Mouse (Mus musculus): Measurements from ENCODE around the gene Ctnnbip1.

Ctnnbip1 gene

GRCm38 (mm10) chr4:149517868-149518340 is at the start of gene Ctnnbip1:
Ctnnbip1 (plus strand) TSS chr4:149518236.
- DNase-seq (ENCODE audit: low spot score in 2 of 2): peak; percentile 95

GRCm38 (mm10) chr4:149469557-149469956 is 48.5 kb upstream of the Ctnnbip1 start:
- DNase-seq (ENCODE audit: low spot score in 2 of 2): no peak

- DNase-seq (ENCODE audit: low spot score in 2 of 2): no peak
Observed at GRCm38 (mm10) chr4:149475096-149475495, 42.9 kb upstream of the Ctnnbip1 start.

DNA sequence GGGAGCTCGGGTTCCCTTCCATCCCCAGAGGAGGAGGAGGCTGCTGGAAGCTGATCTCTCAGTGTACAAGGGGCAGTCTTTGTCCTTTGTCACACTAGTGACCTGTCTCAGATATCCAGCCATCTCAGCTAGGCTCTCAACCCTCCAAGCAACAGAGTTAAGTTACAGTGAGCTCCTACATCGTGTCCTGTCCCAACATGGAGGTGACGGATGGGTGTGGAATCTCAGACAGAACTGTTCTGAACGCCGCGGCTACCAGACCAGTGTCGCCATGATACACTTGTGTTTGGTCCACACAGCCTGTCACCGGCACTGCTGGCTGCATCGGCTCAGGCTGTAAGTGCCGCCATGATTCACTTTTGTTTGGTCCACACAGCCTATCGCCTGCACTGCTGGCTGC is 41.0 kb upstream of the Ctnnbip1 start, which contains the start of gene Tmem274:
Gene Tmem274 (plus strand): TSS at position 301 of the 400 bp plus-strand sequence.
- no peak for DNase-seq (ENCODE audit: low spot score in 2 of 2)

- DNase-seq (ENCODE audit: low spot score in 2 of 2): no peak
Observed at GRCm38 (mm10) chr4:149484566-149484965, 33.5 kb upstream of the Ctnnbip1 start.

- DNase-seq (ENCODE audit: low spot score in 2 of 2): peak; percentile 88 to 94
Observed at GRCm38 (mm10) chr4:149485053-149485824, 32.8 kb upstream of the Ctnnbip1 start, which contains the start of the genes Nmnat1 and Lzic. Nmnat1 (minus strand) TSS chr4:149485202. Lzic (plus strand) TSS chr4:149485229.

DNA sequence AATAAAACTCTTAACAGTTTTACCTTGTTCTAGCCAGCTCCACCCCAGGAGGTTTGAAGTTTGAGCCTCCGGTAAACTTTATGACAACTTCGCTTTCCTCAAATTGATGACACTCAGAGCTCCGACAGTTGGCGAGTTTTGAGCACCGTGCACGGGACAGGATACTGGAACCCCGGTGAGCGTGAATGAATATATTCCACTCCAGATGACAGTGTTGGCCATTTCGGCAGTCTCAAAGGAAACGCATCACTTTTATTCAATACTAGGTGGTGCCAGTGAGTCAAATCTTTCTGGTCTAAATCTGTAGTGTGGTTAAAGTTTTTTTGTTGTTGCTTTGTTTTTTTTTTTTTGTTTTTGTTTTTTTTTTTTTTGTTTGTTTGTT is 32.2 kb upstream of the Ctnnbip1 start:
- DNase-seq (ENCODE audit: low spot score in 2 of 2): no peak

DNA sequence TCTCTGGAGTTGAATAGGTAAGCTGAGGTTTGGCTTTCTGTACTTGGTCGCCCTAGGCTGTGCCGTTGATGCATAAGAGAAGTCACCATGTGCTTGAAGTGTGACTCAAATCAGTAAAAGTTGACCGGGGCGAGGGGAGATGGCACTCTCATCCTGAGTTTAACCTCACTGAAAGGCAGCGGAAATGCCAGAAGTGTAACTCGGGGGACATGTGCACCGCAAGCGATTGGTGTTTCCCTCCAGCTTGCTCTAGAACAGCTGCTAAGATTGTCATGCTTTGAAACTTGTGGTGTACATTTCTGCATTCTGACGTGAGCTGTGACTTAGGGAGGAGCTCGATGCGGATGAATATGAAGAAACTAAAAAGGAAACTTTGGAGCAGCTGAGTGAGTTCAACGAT is 30.3 kb upstream of the Ctnnbip1 start:
- no peak for DNase-seq (ENCODE audit: low spot score in 2 of 2)

- no peak for DNase-seq (ENCODE audit: low spot score in 2 of 2)
Observed at GRCm38 (mm10) chr4:149489415-149490240, 28.4 kb upstream of the Ctnnbip1 start.

DNA sequence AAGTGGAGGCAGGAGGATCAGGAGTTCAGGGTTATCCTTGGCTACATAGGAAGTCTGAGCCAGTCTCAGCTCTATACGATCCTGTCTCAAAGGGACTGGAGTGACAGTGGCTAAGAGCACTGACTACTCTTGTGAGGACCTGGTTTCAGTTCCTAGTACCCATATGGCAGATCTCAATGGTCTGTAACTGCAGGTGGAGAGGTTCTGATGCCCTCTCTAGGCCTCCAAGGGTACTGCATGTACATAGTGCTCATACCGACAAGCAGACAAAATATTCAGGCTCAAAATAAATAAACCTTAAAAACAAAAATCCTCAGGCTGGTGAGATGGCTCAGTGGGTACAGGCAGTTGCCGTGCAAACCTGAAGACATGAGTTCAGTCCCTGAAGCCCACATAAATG is 26.9 kb upstream of the Ctnnbip1 start:
- DNase-seq (ENCODE audit: low spot score in 2 of 2): no peak

- DNase-seq (ENCODE audit: low spot score in 2 of 2): no peak
Observed at GRCm38 (mm10) chr4:149496612-149497011, 21.4 kb upstream of the Ctnnbip1 start.

GRCm38 (mm10) chr4:149498901-149499300 is 19.1 kb upstream of the Ctnnbip1 start:
- DNase-seq (ENCODE audit: low spot score in 2 of 2): no peak

DNA sequence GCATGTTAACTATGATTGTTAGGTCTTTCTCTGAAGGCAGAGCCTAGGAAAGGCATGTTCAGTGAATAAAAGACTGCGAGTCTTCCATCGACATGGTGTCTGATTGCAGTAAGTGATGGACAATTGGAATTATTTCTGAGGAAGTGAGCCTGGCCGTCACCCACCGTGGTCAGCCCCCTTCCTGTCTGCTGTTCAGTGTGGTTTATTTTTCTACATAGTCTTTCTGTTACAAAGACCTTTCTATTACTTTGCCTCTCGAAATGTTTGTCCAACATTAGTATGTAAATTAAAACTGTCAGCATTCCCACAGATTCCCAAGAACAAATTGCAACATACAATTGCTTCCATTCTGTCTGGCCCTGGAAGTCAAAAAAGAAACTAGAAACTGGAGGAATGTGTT is 18.2 kb upstream of the Ctnnbip1 start:
- no peak for DNase-seq (ENCODE audit: low spot score in 2 of 2)

DNA sequence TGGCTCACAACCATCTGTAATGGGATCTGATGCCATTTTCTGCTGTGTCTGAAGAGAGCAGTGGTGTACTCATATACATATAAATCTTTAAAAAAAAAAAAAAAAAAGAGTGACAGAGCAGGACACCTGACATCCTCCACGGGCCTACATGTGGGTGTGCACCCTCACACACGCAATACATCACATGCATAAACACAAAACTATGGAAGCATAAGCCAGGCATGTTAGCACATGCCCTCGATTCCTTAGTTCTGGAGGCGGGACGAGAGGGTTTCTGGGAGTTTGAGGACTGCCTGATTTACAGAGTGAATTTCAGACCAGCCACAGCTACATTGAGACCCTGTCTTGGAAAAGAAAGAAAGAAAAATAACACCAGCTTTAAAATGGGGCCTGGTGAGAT is 13.7 kb upstream of the Ctnnbip1 start:
- DNase-seq (ENCODE audit: low spot score in 2 of 2): no peak

DNA sequence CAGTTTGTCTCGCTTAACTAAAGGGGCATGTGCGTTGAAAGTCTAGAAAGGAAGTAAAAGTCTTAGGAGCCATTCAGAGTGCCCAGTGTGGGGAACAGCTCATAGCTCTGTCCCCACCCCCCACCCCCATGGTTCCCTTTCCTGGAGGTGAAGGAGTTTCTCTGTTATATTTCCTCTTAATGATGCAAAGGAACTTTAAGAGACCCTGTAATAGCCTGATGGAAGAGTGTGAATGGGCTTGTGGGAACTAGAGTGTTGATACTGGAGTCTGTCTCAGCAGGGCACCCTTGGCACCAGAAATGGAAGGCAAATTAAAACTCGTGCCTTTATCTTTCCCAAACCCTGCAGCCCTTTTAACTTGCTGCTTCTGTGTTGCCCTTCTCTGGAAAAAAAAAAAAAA is 13.2 kb upstream of the Ctnnbip1 start:
- DNase-seq (ENCODE audit: low spot score in 2 of 2): no peak

DNA sequence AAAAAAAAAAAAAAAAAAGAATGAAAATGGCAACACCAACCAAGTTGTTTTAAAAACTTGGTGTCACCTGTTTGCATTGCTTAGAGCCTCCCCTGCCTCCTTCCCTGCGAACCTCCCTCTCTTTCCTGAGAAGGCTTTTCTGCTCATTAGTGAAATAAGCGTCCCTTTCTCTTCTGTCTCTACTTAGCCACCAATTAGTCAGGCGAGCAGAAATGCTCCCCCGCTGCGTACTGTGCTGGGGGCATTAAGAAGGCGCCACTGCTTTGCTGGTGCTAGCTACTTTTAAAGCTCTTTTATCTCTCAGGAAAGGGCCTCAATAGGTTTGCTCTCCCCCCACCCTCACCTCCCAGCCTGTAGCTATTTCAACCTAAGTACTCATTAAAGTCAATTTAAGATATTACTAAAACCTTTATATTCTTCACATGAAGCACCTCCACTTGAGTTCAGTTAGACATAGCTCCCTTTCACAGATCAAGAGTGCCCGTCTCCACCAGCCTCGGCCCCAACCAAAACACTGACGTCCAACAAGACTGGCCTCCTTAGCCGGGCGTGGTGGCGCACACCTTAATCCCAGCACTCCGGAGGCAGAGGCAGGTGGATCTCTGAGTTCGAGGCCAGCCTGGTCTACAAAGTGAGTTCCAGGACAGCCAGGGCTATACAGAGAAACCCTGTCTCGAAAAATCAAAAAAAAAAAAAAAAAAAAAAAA is 12.6 kb upstream of the Ctnnbip1 start:
- DNase-seq (ENCODE audit: low spot score in 2 of 2): no peak

- DNase-seq (ENCODE audit: low spot score in 2 of 2): no peak
Observed at GRCm38 (mm10) chr4:149506904-149507303, 11.1 kb upstream of the Ctnnbip1 start.

DNA sequence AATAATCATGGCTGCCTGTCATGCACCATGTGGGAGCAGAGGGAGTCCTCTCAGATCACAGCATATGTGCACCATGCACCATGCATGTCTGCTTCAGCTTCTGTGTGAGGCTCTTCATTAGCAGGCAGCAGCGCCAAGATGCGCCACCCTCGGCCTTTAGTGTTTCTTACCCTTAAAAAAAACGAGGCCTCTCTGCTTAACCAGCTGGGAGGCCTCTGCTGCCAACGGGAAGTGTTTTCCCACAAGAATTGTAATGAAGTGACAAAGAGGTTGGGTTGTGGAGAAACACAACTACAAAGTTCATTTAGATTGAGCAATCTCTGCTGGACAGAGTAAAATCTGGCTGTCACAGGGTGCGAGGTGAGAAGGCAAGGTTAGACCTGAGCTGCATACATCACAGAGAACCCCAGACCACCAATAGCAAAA is 6.8 kb upstream of the Ctnnbip1 start:
- DNase-seq (ENCODE audit: low spot score in 2 of 2): no peak

DNA sequence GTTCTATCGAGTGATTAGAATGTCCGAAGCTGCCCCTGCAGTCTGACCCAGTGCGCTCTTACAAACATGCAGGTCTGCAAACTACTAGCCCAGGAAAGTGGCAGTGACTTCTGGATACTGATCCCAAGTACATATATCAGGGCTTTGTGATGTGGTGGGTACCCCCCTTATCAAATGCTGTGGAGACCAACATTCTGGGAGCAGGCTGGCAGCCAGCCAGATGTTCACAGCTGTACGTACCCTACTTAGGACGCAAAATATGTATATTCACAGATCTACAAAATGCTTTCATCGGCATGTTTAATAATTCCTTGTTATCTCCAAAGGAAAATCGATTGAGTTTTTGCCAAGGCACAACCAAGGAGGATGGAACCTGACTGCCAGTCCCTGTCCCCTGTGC is 6.0 kb upstream of the Ctnnbip1 start:
- no peak for DNase-seq (ENCODE audit: low spot score in 2 of 2)

DNA sequence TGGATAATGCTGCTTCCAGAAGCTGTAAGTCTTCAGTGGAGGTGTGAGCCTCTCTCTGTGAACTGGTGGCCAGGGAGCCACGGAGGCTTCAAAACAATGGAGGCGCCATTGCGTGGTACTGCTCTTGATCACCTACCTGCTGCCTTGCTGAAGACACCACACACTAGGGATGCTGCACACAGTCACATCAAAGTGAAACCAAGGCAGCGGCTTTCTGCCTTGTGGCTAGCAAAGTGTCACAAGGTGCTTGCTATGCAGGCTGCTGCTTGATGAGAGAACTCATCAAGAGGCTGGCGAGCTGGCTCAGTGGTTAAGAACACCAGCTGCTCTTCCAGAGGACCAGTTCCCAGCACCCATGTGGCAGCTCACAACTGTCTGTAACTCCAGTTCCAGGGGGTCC is 2.3 kb upstream of the Ctnnbip1 start:
- DNase-seq (ENCODE audit: low spot score in 2 of 2): no peak

- peak; percentile 21 to 67 for DNase-seq (ENCODE audit: low spot score in 2 of 2)
Observed at GRCm38 (mm10) chr4:149518351-149519220, 550 bp downstream of the Ctnnbip1 start.

All from spleen, postnatal 4 days (tissue).